Mouse (Mus musculus) myocyte (in vitro differentiated cells): ENCODE measurements around the gene Myo16. TPM values are rescaled to one million over a fixed set of nuclear protein-coding genes. Genes with fewer than 3 reads are reported as not detected.

Experiments used
- H3K27me3 ChIP-seq: one replicate; pipeline ENCODE4 v1.6.1; 2011; ENCODE audit not compliant: control insufficient read depth, insufficient read depth, insufficient read length
- H3K36me3 ChIP-seq: one replicate; pipeline ENCODE4 v1.6.1; 2011; ENCODE audit not compliant: control insufficient read depth, insufficient read depth
- H3K4me2 ChIP-seq: one replicate; pipeline ENCODE4 v1.6.1; 2011; ENCODE audit warnings: low read depth, control low read depth
- H3K4me3 ChIP-seq: one replicate; pipeline ENCODE4 v1.5.1; 2011; ENCODE audit warnings: mild to moderate bottlenecking, control low read depth, moderate library complexity
- H3K79me2 ChIP-seq: one replicate; pipeline ENCODE4 v1.6.1; 2011; ENCODE audit not compliant: control insufficient read depth, insufficient read depth
- H3ac ChIP-seq: one replicate; pipeline ENCODE4 v1.6.1; 2011; ENCODE audit not compliant: control insufficient read depth, insufficient read length
- CEBPB ChIP-seq: IDR thresholded peaks from 2 replicates; pipeline ENCODE4 v1.6.1; 2011; ENCODE audit warnings: mild to moderate bottlenecking, moderate library complexity; ENCODE audit not compliant: poor library complexity, insufficient read depth, severe bottlenecking
- E2F4 ChIP-seq: IDR thresholded peaks from one replicate; pipeline ENCODE4 v1.6.1; 2011; ENCODE audit warnings: mild to moderate bottlenecking, control low read depth, moderate library complexity; ENCODE audit not compliant: insufficient read depth
- MAX ChIP-seq: IDR thresholded peaks from one replicate; pipeline ENCODE4 v1.6.1; 2011; ENCODE audit warnings: low read depth, mild to moderate bottlenecking, control low read depth
- MYOD1 ChIP-seq, 3 experiments: IDR thresholded peaks; one replicate each; pipeline ENCODE4 v1.6.1; 2011; ENCODE audit warnings: control low read depth in 2 of 3, low read depth in 2 of 3, mild to moderate bottlenecking in 2 of 3, moderate library complexity in 1 of 3; ENCODE audit not compliant: insufficient read length in 2 of 3, control insufficient read depth in 1 of 3
- MYOG ChIP-seq, 3 experiments: IDR thresholded peaks; one replicate each; pipeline ENCODE4 v1.6.1; 2011; ENCODE audit warnings: control low read depth in 2 of 3, low read depth in 2 of 3, mild to moderate bottlenecking in 2 of 3; ENCODE audit not compliant: insufficient read length in 2 of 3, control insufficient read depth in 1 of 3, insufficient read depth in 1 of 3
- POLR2A ChIP-seq: IDR thresholded peaks from one replicate; pipeline ENCODE4 v1.6.1; 2011; ENCODE audit warnings: low read depth, mild to moderate bottlenecking, control low read depth, moderate library complexity; ENCODE audit not compliant: insufficient read length
- POLR2AphosphoS2 ChIP-seq: IDR thresholded peaks from one replicate; pipeline ENCODE4 v1.6.1; 2011; ENCODE audit warnings: low read depth, control low read depth; ENCODE audit not compliant: insufficient read length
- REST ChIP-seq: IDR thresholded peaks from one replicate; pipeline ENCODE4 v1.6.1; 2011; ENCODE audit warnings: mild to moderate bottlenecking, control low read depth, moderate library complexity; ENCODE audit not compliant: insufficient read depth, insufficient read length
- SRF ChIP-seq: IDR thresholded peaks from one replicate; pipeline ENCODE4 v1.6.1; 2011; ENCODE audit warnings: low read depth; ENCODE audit not compliant: control insufficient read depth, insufficient read length
- TCF12 ChIP-seq: IDR thresholded peaks from one replicate; pipeline ENCODE4 v1.6.1; 2011; ENCODE audit warnings: mild to moderate bottlenecking, control low read depth; ENCODE audit not compliant: poor library complexity, insufficient read depth, severe bottlenecking
- TCF3 ChIP-seq: IDR thresholded peaks from one replicate; pipeline ENCODE4 v1.6.1; 2011; ENCODE audit warnings: low read depth, control low read depth; ENCODE audit not compliant: insufficient read length
- USF1 ChIP-seq: IDR thresholded peaks from one replicate; pipeline ENCODE4 v1.6.1; 2011; ENCODE audit warnings: low read depth, mild to moderate bottlenecking, control low read depth, moderate library complexity
- polyA plus RNA-seq: library from polyadenylated mRNA; unstranded; fragments of >200 nt; fragmentation: generic; extraction: Trizol; gene quantifications from one replicate; pipeline ENCODE4 v1.2.1, GENCODE M21; 2012; ENCODE audit warnings: missing spikeins

Myo16 gene
- polyA plus RNA-seq, 1 experiment = 0.01 TPM

- no peaks in the 10 kb centered on the region for H3K27me3 ChIP-seq
- no peak overlapping the region for H3ac ChIP-seq
- no peak for TF ChIP-seq TCF12
- no peak for TF ChIP-seq POLR2AphosphoS2
- TF ChIP-seq POLR2A = no peak
- TF ChIP-seq SRF = no peak
- no peak for TF ChIP-seq MYOG (IDR thresholded peaks at IDR 0.05; ENCODE audit: control insufficient read depth in 1 of 3, insufficient read depth in 1 of 3, insufficient read length in 2 of 3, low read depth in 2 of 3)
- peak; percentile 89 for TF ChIP-seq USF1
- no peak for TF ChIP-seq E2F4
- no peak for TF ChIP-seq MAX
- TF ChIP-seq MYOD1 (IDR thresholded peaks at IDR 0.05; ENCODE audit: control insufficient read depth in 1 of 3, insufficient read length in 2 of 3, low read depth in 2 of 3) = peak in 1 of 3 experiments; percentile 5
- no peak for TF ChIP-seq REST
- no peak for TF ChIP-seq TCF3
- H3K4me2 ChIP-seq = peak overlapping the region; percentile 43
- no peaks in the 10 kb centered on the region for H3K79me2 ChIP-seq
- no peaks in the 10 kb centered on the region for H3K36me3 ChIP-seq
- no peak overlapping the region for H3K4me3 ChIP-seq
These were observed 501.3 kb downstream of the Myo16 start for GRCm38 (mm10) chr8:10654922-10655518.

- Histone ChIP-seq H3K27me3 (no peaks in the 10 kb centered on the region), H3K36me3 (no peaks in the 10 kb centered on the region), H3K4me3 (no peak overlapping the region), H3K79me2 (no peaks in the 10 kb centered on the region), H3K4me2 (no peak overlapping the region), H3ac (no peak overlapping the region)
- TF ChIP-seq E2F4 (no peak), POLR2AphosphoS2 (no peak), CEBPB (no peak), MYOG (IDR thresholded peaks at IDR 0.05; ENCODE audit: control insufficient read depth in 1 of 3, insufficient read depth in 1 of 3, insufficient read length in 2 of 3, low read depth in 2 of 3) (no peak), MYOD1 (IDR thresholded peaks at IDR 0.05; ENCODE audit: control insufficient read depth in 1 of 3, insufficient read length in 2 of 3, low read depth in 2 of 3) (no peak), USF1 (no peak), TCF12 (no peak), MAX (no peak), SRF (no peak), POLR2A (no peak), TCF3 (no peak), REST (no peak)
These were observed 510.2 kb downstream of the Myo16 start for GRCm38 (mm10) chr8:10663770-10664470.

GRCm38 (mm10) chr8:10664861-10665543, 511.3 kb downstream of the Myo16 start:
- Histone ChIP-seq H3K4me2 (peak overlapping the region; percentile 65), H3ac (no peak overlapping the region)

DNA sequence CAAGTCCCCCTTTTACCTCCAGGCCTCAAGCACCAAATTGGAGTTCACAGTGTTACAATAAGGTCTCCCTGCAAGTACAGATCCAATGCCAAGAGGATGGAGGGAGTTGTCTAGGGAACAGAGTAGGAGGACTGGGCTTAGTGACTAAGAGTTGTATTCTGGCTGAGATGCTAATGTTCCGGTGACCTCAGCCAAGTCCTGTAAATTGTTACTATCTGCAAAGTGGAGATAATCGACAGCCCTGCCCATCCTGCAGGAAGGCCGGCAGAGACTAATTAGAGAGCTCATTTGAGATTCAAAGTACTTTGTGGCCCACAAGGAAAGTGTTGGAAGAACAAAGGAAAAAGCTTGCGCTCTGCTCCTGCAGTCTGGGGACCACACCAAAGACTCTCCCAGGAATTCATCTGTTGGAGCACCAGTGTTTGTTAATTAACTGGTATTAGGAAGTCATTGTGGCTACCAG, 512.1 kb downstream of the Myo16 start:
- peak overlapping the region; percentile 65 for H3K4me2 ChIP-seq
- H3K27me3 ChIP-seq = no peaks in the 10 kb centered on the region
- TF ChIP-seq POLR2A = no peak
- no peak for TF ChIP-seq REST
- TF ChIP-seq POLR2AphosphoS2 = no peak
- TF ChIP-seq MAX = no peak
- TF ChIP-seq SRF = no peak
- no peak for TF ChIP-seq MYOD1 (IDR thresholded peaks at IDR 0.05; ENCODE audit: control insufficient read depth in 1 of 3, insufficient read length in 2 of 3, low read depth in 2 of 3)
- no peak for TF ChIP-seq CEBPB
- TF ChIP-seq USF1 = no peak
- no peak for TF ChIP-seq TCF3
- TF ChIP-seq MYOG (IDR thresholded peaks at IDR 0.05; ENCODE audit: control insufficient read depth in 1 of 3, insufficient read depth in 1 of 3, insufficient read length in 2 of 3, low read depth in 2 of 3) = no peak
- TF ChIP-seq TCF12 = no peak
- no peak for TF ChIP-seq E2F4
- no peak overlapping the region for H3ac ChIP-seq
- H3K36me3 ChIP-seq = no peaks in the 10 kb centered on the region
- no peaks in the 10 kb centered on the region for H3K79me2 ChIP-seq
- no peak overlapping the region for H3K4me3 ChIP-seq

More at GRCm38 (mm10) chr8:10664861-10665543, 511.3 kb downstream of the Myo16 start:
- no peaks in the 10 kb centered on the region for H3K79me2 ChIP-seq
- H3K4me3 ChIP-seq = no peak overlapping the region
- H3K36me3 ChIP-seq = no peaks in the 10 kb centered on the region
- no peak for TF ChIP-seq POLR2AphosphoS2
- no peak for TF ChIP-seq MAX
- TF ChIP-seq SRF = no peak
- TF ChIP-seq POLR2A = no peak
- no peak for TF ChIP-seq TCF12
- no peak for TF ChIP-seq E2F4
- no peak for TF ChIP-seq TCF3
- no peak for TF ChIP-seq MYOG (IDR thresholded peaks at IDR 0.05; ENCODE audit: control insufficient read depth in 1 of 3, insufficient read depth in 1 of 3, insufficient read length in 2 of 3, low read depth in 2 of 3)
- TF ChIP-seq USF1 = no peak
- no peak for TF ChIP-seq REST
- TF ChIP-seq MYOD1 (IDR thresholded peaks at IDR 0.05; ENCODE audit: control insufficient read depth in 1 of 3, insufficient read length in 2 of 3, low read depth in 2 of 3) = no peak
- TF ChIP-seq CEBPB = no peak
- no peaks in the 10 kb centered on the region for H3K27me3 ChIP-seq
